Mouse (Mus musculus) forebrain, embryonic 14.5 days (tissue): Measurements from ENCODE around the gene Ssbp2. TPM values are rescaled to one million over a fixed set of nuclear protein-coding genes. Genes with fewer than 3 reads are reported as not detected.

Experiments used
- ATAC-seq: fragments of 200-750 bp; cut with Nextera tagmentation; 2 replicates; pipeline ENCODE4 v1.8.0; 2017; ENCODE audit warnings: mild to moderate bottlenecking, moderate library complexity
- DNase-seq: peaks from one replicate; pipeline ENCODE4 v3.0.0-alpha.2; 2015; ENCODE audit warnings: low spot score
- H3K27ac ChIP-seq: fragments of 300-500 bp; sonication (generic); 2 replicates; pipeline ENCODE4 v1.5.1; 2014; ENCODE audit warnings: low read depth, mild to moderate bottlenecking, control low read depth, low read length, moderate library complexity
- H3K27me3 ChIP-seq: fragments of 300-500 bp; sonication (generic); replicated peaks from 2 replicates; pipeline ENCODE4 v1.6.1; 2014; ENCODE audit warnings: low read length, control low read depth, mixed read lengths; ENCODE audit not compliant: control insufficient read depth, insufficient read depth
- H3K36me3 ChIP-seq: fragments of 300-500 bp; sonication (generic); 2 replicates; pipeline ENCODE4 v1.6.1; 2014; ENCODE audit warnings: low read length, control low read depth; ENCODE audit not compliant: control insufficient read depth, insufficient read depth
- H3K4me1 ChIP-seq: fragments of 300-500 bp; sonication (generic); 2 replicates; pipeline ENCODE4 v1.6.1; 2014; ENCODE audit warnings: antibody characterized with exemption, low read length, control low read depth; ENCODE audit not compliant: control insufficient read depth, insufficient read depth
- H3K4me2 ChIP-seq: fragments of 300-500 bp; sonication (generic); 2 replicates; pipeline ENCODE4 v1.6.1; 2014; ENCODE audit warnings: mild to moderate bottlenecking, control low read depth, low read length
- H3K4me3 ChIP-seq: fragments of 300-500 bp; sonication (generic); 2 replicates; pipeline ENCODE4 v1.5.1; 2014; ENCODE audit warnings: low read depth, low read length, control low read depth
- H3K9ac ChIP-seq: fragments of 300-500 bp; sonication (generic); 2 replicates; pipeline ENCODE4 v1.6.1; 2014; ENCODE audit warnings: mild to moderate bottlenecking, low read length, control low read depth, moderate library complexity
- H3K9me3 ChIP-seq: fragments of 300-500 bp; sonication (generic); replicated peaks from 2 replicates; pipeline ENCODE4 v1.6.1; 2016; ENCODE audit warnings: low read length, control low read depth, mixed read lengths; ENCODE audit not compliant: control insufficient read depth
- WGBS: fragments of 180-500 bp; shearing (Covaris S2); extraction: QIAGEN DNeasy Blood & Tissue Kit; methylation state at CpG from one replicate; pipeline ENCODE4 v1.1.7; 2014; 5-methylcytosine and 5-hydroxymethylcytosine counted together
- polyA plus RNA-seq: library from polyadenylated mRNA; unstranded; fragments of >200 nt; fragmentation: Nextera tagmentation; extraction: Ambion mirVana; gene quantifications from 2 replicates; pipeline ENCODE4 v1.2.1, GENCODE M21; 2014

Ssbp2 gene
- polyA plus RNA-seq, 1 experiment from 2014 or later = 252 TPM

- Histone ChIP-seq H3K9me3 (no peaks in the 10 kb centered on the region), H3K4me1 (no peaks in the 10 kb centered on the region), H3K9ac (no peak overlapping the region), H3K36me3 (no peaks in the 10 kb centered on the region), H3K4me2 (no peak overlapping the region), H3K27ac (no peak overlapping the region), H3K27me3 (no peaks in the 10 kb centered on the region), H3K4me3 (no peak overlapping the region)
- no peak for DNase-seq
- no peak for ATAC-seq
- 66% methylated on average over 3 of the region's 3 CpGs for WGBS
These were observed 22.2 kb upstream of the Ssbp2 start for GRCm38 (mm10) chr13:91437931-91438330.

GRCm38 (mm10) chr13:91441476-91441875 lies 18.6 kb upstream of the Ssbp2 start:
- no peaks in the 10 kb centered on the region for H3K27me3 ChIP-seq
- 96% methylated on average over 5 of the region's 5 CpGs for WGBS
- no peaks in the 10 kb centered on the region for H3K9me3 ChIP-seq
- no peak overlapping the region for H3K4me2 ChIP-seq
- DNase-seq (no peak), ATAC-seq (no peak)
- H3K4me3 ChIP-seq = no peak overlapping the region
- no peaks in the 10 kb centered on the region for H3K36me3 ChIP-seq
- H3K9ac ChIP-seq = no peak overlapping the region
- H3K4me1 ChIP-seq = peaks cover 3% of the 10 kb centered on the region; the same call in 1 of the 2 replicates
- no peak overlapping the region for H3K27ac ChIP-seq

- 87% methylated on average over 2 of the region's 2 CpGs for WGBS
- DNase-seq (no peak), ATAC-seq (no peak)
- H3K4me2 ChIP-seq = no peak overlapping the region
- no peak overlapping the region for H3K4me3 ChIP-seq
- H3K9ac ChIP-seq = no peak overlapping the region
- H3K9me3 ChIP-seq = no peaks in the 10 kb centered on the region
- peaks cover 3% of the 10 kb centered on the region; the same call in 1 of the 2 replicates for H3K4me1 ChIP-seq
- no peaks in the 10 kb centered on the region for H3K27me3 ChIP-seq
- H3K36me3 ChIP-seq = no peaks in the 10 kb centered on the region
- H3K27ac ChIP-seq = no peak overlapping the region
These were observed 13.4 kb upstream of the Ssbp2 start for GRCm38 (mm10) chr13:91446728-91447127.

- Histone ChIP-seq H3K27me3 (no peaks in the 10 kb centered on the region), H3K27ac (no peak overlapping the region), H3K9me3 (no peaks in the 10 kb centered on the region), H3K4me2 (no peak overlapping the region), H3K36me3 (no peaks in the 10 kb centered on the region), H3K4me1 (no peaks in the 10 kb centered on the region), H3K4me3 (no peak overlapping the region), H3K9ac (no peak overlapping the region)
- no peak for DNase-seq
- WGBS = 74% methylated on average over 5 of the region's 5 CpGs
- no peak for ATAC-seq
These were observed 11.1 kb upstream of the Ssbp2 start for GRCm38 (mm10) chr13:91448936-91449335.

- Histone ChIP-seq H3K4me1 (no peaks in the 10 kb centered on the region), H3K27me3 (no peaks in the 10 kb centered on the region), H3K4me3 (no peak overlapping the region), H3K9me3 (no peaks in the 10 kb centered on the region), H3K36me3 (no peaks in the 10 kb centered on the region), H3K27ac (no peak overlapping the region), H3K9ac (no peak overlapping the region), H3K4me2 (no peak overlapping the region)
- WGBS = 78% methylated on average over 3 of the region's 3 CpGs
- DNase-seq (no peak), ATAC-seq (no peak)
These were observed 8.5 kb upstream of the Ssbp2 start for GRCm38 (mm10) chr13:91451405-91452166.

- Histone ChIP-seq H3K4me1 (no peaks in the 10 kb centered on the region), H3K27me3 (no peaks in the 10 kb centered on the region), H3K9ac (no peak overlapping the region), H3K36me3 (no peaks in the 10 kb centered on the region), H3K4me3 (no peak overlapping the region), H3K4me2 (no peak overlapping the region), H3K27ac (no peak overlapping the region), H3K9me3 (no peaks in the 10 kb centered on the region)
- 90% methylated on average over 3 of the region's 3 CpGs for WGBS
- DNase-seq (no peak), ATAC-seq (no peak)
These were observed 7.8 kb upstream of the Ssbp2 start for GRCm38 (mm10) chr13:91452269-91452668.

- no peak overlapping the region for H3K27ac ChIP-seq
- no peak overlapping the region for H3K9ac ChIP-seq
- H3K36me3 ChIP-seq = no peaks in the 10 kb centered on the region
- H3K4me1 ChIP-seq = no peaks in the 10 kb centered on the region
- H3K9me3 ChIP-seq = no peaks in the 10 kb centered on the region
- no peak overlapping the region for H3K4me3 ChIP-seq
- H3K27me3 ChIP-seq = no peaks in the 10 kb centered on the region
- no peak for ATAC-seq
- H3K4me2 ChIP-seq = no peak overlapping the region
- DNase-seq = no peak
- 87% methylated on average over 3 of the region's 3 CpGs for WGBS
These were observed 6.8 kb upstream of the Ssbp2 start for GRCm38 (mm10) chr13:91453236-91453635.

- no peak for ATAC-seq
- Histone ChIP-seq H3K27me3 (no peaks in the 10 kb centered on the region), H3K4me1 (peaks cover 7% of the 10 kb centered on the region), H3K4me2 (no peak overlapping the region), H3K9me3 (no peaks in the 10 kb centered on the region), H3K9ac (no peak overlapping the region), H3K27ac (no peak overlapping the region), H3K36me3 (no peaks in the 10 kb centered on the region), H3K4me3 (no peak overlapping the region)
- 39% methylated on average over 2 of the region's 2 CpGs for WGBS
- DNase-seq = no peak
These were observed 4.0 kb upstream of the Ssbp2 start for GRCm38 (mm10) chr13:91456041-91456440.

GRCm38 (mm10) chr13:91456735-91457134 lies 3.3 kb upstream of the Ssbp2 start:
- Histone ChIP-seq H3K4me1 (peaks cover 7% of the 10 kb centered on the region), H3K4me2 (no peak overlapping the region), H3K27ac (no peak overlapping the region), H3K4me3 (no peak overlapping the region), H3K27me3 (no peaks in the 10 kb centered on the region), H3K9me3 (no peaks in the 10 kb centered on the region), H3K36me3 (no peaks in the 10 kb centered on the region), H3K9ac (no peak overlapping the region)
- DNase-seq = no peak
- no peak for ATAC-seq
- 68% methylated on average over 3 of the region's 3 CpGs for WGBS
